ENCODE assay signal across 25 mouse cellular contexts in genomic region chr15:61294616-61295015, GRCm38 (mm10).
DNase-seq lines count a peak whose midpoint lies in the region; ATAC-seq and TF ChIP-seq lines count a peak whose summit lies in the region.
"Had no signal": no experiment of that assay in that cellular context is flagged by ENCODE, and none has a peak within 500 bp of the region (broad histone marks: within the 10 kb centered on the region; RNA-seq: fewer than 3 reads in every experiment).

No protein-coding gene starts in this region.

- intact Hi-C loops in heart, postnatal 36 days (cut with DNase I) = no loop called here

- no peak overlapping the region for H3K27ac ChIP-seq in limb, embryonic 14.5 days (replicated peaks; ENCODE audit: low read depth, low read length)
- H3K27ac ChIP-seq in limb, embryonic 10.5 days = no peak overlapping the region
- peak overlapping the region; percentile 41 for H3K27ac ChIP-seq in embryonic facial prominence, embryonic 15.5 days (replicated peaks)
- peak overlapping the region; percentile 23; the same call in 1 of the 2 replicates for H3K27ac ChIP-seq in stomach, embryonic 16.5 days (ENCODE audit: low read length)
- H3K27ac ChIP-seq: embryonic facial prominence, embryonic 13.5 days; forebrain, embryonic 12.5 days; forebrain, embryonic 15.5 days; heart, embryonic 13.5 days; hindbrain, embryonic 12.5 days; hindbrain, embryonic 15.5 days; intestine, embryonic 15.5 days had no signal

- no peak overlapping the region for H3K4me3 ChIP-seq in limb, embryonic 14.5 days (replicated peaks; ENCODE audit: low read length)
- no peak overlapping the region for H3K4me3 ChIP-seq in limb, embryonic 10.5 days
- H3K4me3 ChIP-seq in embryonic facial prominence, embryonic 15.5 days (replicated peaks) = no peak overlapping the region
- no peak overlapping the region for H3K4me3 ChIP-seq in stomach, embryonic 16.5 days (replicated peaks; ENCODE audit: low read length)
- H3K4me3 ChIP-seq: embryonic facial prominence, embryonic 13.5 days; forebrain, embryonic 12.5 days; forebrain, embryonic 15.5 days; heart, embryonic 13.5 days; hindbrain, embryonic 12.5 days; hindbrain, embryonic 15.5 days; intestine, embryonic 15.5 days had no signal

- H3K36me3 ChIP-seq in limb, embryonic 14.5 days (ENCODE audit: control insufficient read depth, insufficient read depth, low read length) = no peaks in the 10 kb centered on the region
- no peaks in the 10 kb centered on the region for H3K36me3 ChIP-seq in limb, embryonic 10.5 days
- H3K36me3 ChIP-seq in embryonic facial prominence, embryonic 15.5 days = no peaks in the 10 kb centered on the region
- no peaks in the 10 kb centered on the region for H3K36me3 ChIP-seq in stomach, embryonic 16.5 days (ENCODE audit: control insufficient read depth, insufficient read depth, low read length)
- H3K36me3 ChIP-seq: embryonic facial prominence, embryonic 13.5 days; forebrain, embryonic 12.5 days; forebrain, embryonic 15.5 days; heart, embryonic 13.5 days; hindbrain, embryonic 12.5 days; hindbrain, embryonic 15.5 days; intestine, embryonic 15.5 days had no signal

- no peaks in the 10 kb centered on the region for H3K27me3 ChIP-seq in limb, embryonic 14.5 days (ENCODE audit: control insufficient read depth, insufficient read depth, low read length)
- H3K27me3 ChIP-seq in limb, embryonic 10.5 days (ENCODE audit: low read depth, poor library complexity, severe bottlenecking) = no peaks in the 10 kb centered on the region
- no peaks in the 10 kb centered on the region for H3K27me3 ChIP-seq in embryonic facial prominence, embryonic 15.5 days
- no peaks in the 10 kb centered on the region for H3K27me3 ChIP-seq in stomach, embryonic 16.5 days (ENCODE audit: control insufficient read depth, insufficient read depth, low read length)
- H3K27me3 ChIP-seq: embryonic facial prominence, embryonic 13.5 days; forebrain, embryonic 12.5 days; forebrain, embryonic 15.5 days; heart, embryonic 13.5 days; hindbrain, embryonic 12.5 days; hindbrain, embryonic 15.5 days; intestine, embryonic 15.5 days; Patski had no signal

- H3K4me1 ChIP-seq in limb, embryonic 14.5 days (ENCODE audit: control insufficient read depth, insufficient read depth, low read length) = no peaks in the 10 kb centered on the region
- no peaks in the 10 kb centered on the region for H3K4me1 ChIP-seq in limb, embryonic 10.5 days
- peaks cover 7% of the 10 kb centered on the region; the same call in 1 of the 2 replicates for H3K4me1 ChIP-seq in embryonic facial prominence, embryonic 15.5 days
- H3K4me1 ChIP-seq in stomach, embryonic 16.5 days (ENCODE audit: control insufficient read depth, insufficient read depth, low read length) = no peaks in the 10 kb centered on the region
- H3K4me1 ChIP-seq: embryonic facial prominence, embryonic 13.5 days; forebrain, embryonic 12.5 days; forebrain, embryonic 15.5 days; heart, embryonic 13.5 days; hindbrain, embryonic 12.5 days; hindbrain, embryonic 15.5 days; intestine, embryonic 15.5 days had no signal

- no peak for TF ChIP-seq POLR2A in limb, embryonic 14.5 days (IDR thresholded peaks at IDR 0.05; ENCODE audit: borderline replicate concordance, extremely low read depth, insufficient read depth, insufficient read length)

- DNase-seq in limb, embryonic 14.5 days (ENCODE audit: low spot score) = peak; percentile 3
- no peak for DNase-seq in limb, embryonic 10.5 days (ENCODE audit: low spot score)
- no peak for DNase-seq in spleen, postnatal 14 days (ENCODE audit: low spot score in 2 of 2)
- no peak for DNase-seq in heart, postnatal 36 days
- DNase-seq: adrenal gland, adult 2 months; adrenal gland, postnatal 14 days; cerebellum, adult 11 months; cerebellum, adult 2 months; cerebellum, adult 9-11 months; cerebellum, postnatal 25 days; gastrocnemius, postnatal 10 days; gastrocnemius, postnatal 36 days; heart, adult 18-20 months; heart, postnatal 14 days; kidney, adult 11 months had no signal

- no peak overlapping the region for H3K4me2 ChIP-seq in limb, embryonic 14.5 days (replicated peaks; ENCODE audit: low read depth, low read length, severe bottlenecking)
- no peak overlapping the region for H3K4me2 ChIP-seq in embryonic facial prominence, embryonic 15.5 days (replicated peaks)
- no peak overlapping the region for H3K4me2 ChIP-seq in stomach, embryonic 16.5 days (ENCODE audit: low read depth, low read length)
- H3K4me2 ChIP-seq: embryonic facial prominence, embryonic 13.5 days; forebrain, embryonic 12.5 days; forebrain, embryonic 15.5 days; heart, embryonic 13.5 days; hindbrain, embryonic 12.5 days; hindbrain, embryonic 15.5 days; intestine, embryonic 15.5 days had no signal

- no peaks in the 10 kb centered on the region for H3K9me3 ChIP-seq in limb, embryonic 14.5 days (ENCODE audit: control insufficient read depth, low read length)
- H3K9me3 ChIP-seq in limb, embryonic 10.5 days (replicated peaks) = no peaks in the 10 kb centered on the region
- H3K9me3 ChIP-seq in embryonic facial prominence, embryonic 15.5 days (replicated peaks) = no peaks in the 10 kb centered on the region
- H3K9me3 ChIP-seq in stomach, embryonic 16.5 days (replicated peaks; ENCODE audit: control insufficient read depth, low read length) = no peaks in the 10 kb centered on the region
- H3K9me3 ChIP-seq: embryonic facial prominence, embryonic 13.5 days; forebrain, embryonic 12.5 days; forebrain, embryonic 15.5 days; heart, embryonic 13.5 days; hindbrain, embryonic 12.5 days; hindbrain, embryonic 15.5 days; intestine, embryonic 15.5 days had no signal

- no peak overlapping the region for H3K9ac ChIP-seq in limb, embryonic 14.5 days (ENCODE audit: low read depth, low read length, severe bottlenecking)
- no peak overlapping the region for H3K9ac ChIP-seq in embryonic facial prominence, embryonic 15.5 days
- no peak overlapping the region for H3K9ac ChIP-seq in stomach, embryonic 16.5 days (ENCODE audit: low read length)
- H3K9ac ChIP-seq: embryonic facial prominence, embryonic 13.5 days; forebrain, embryonic 12.5 days; forebrain, embryonic 15.5 days; heart, embryonic 13.5 days; hindbrain, embryonic 12.5 days; hindbrain, embryonic 15.5 days; intestine, embryonic 15.5 days had no signal

- 88% methylated on average over 2 of the region's 2 CpGs for WGBS in limb, embryonic 14.5 days
- WGBS in limb, embryonic 10.5 days = 87% methylated on average over 2 of the region's 2 CpGs
- WGBS in embryonic facial prominence, embryonic 15.5 days = 68% methylated on average over 2 of the region's 2 CpGs
- 85% methylated on average over 2 of the region's 2 CpGs for WGBS in stomach, embryonic 16.5 days

- no peak for ATAC-seq in limb, embryonic 14.5 days (ENCODE audit: low FRiP score, low read depth)
- ATAC-seq in embryonic facial prominence, embryonic 15.5 days (ENCODE audit: insufficient number of reproducible peaks, low FRiP score, low TSS enrichment, low read depth) = no peak
- no peak for ATAC-seq in stomach, embryonic 16.5 days (ENCODE audit: insufficient read depth, low FRiP score)
- ATAC-seq: forebrain, embryonic 15.5 days; intestine, embryonic 15.5 days; Patski had no signal

Comparison
In these comparisons a context has a peak if more than half of its experiments do, and no peak if none do; other contexts are left out.
1. H3K27ac ChIP-seq: peak in embryonic facial prominence, embryonic 15.5 days (single experiment) and stomach, embryonic 16.5 days (single experiment); none in limb, embryonic 14.5 days (single experiment) and limb, embryonic 10.5 days (single experiment).